Comparison of ENCODE assay signal across 23 mouse cellular contexts in the genomic region with DNA sequence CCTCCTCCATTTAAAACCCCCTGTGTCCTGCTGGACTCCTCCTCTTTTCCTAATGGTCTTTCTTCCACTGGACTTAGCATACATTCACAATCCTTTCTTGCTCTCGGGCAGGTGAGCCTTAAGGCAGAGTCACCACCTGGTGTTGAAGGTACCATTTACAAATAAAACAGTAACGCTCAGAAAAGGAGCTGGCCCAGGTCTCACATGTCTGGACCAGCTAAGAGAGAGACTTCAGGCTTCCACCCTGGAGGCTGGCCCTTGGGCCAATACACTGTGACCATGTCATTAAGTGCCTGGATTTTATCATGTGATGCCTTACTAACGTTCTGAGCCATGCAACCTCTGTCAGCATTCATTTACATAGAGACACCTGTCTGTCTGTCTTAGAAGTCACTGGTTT.
DNase-seq lines count a peak whose midpoint lies in the region; ATAC-seq lines count a peak whose summit lies in the region.
"Had no signal": no experiment of that assay in that cellular context is flagged by ENCODE, and none has a peak within 500 bp of the region (broad histone marks: within the 10 kb centered on the region; RNA-seq: fewer than 3 reads in every experiment).

No protein-coding gene starts in this region.

- H3K4me2 ChIP-seq in forebrain, embryonic 12.5 days, result no peak overlapping the region
- no peak overlapping the region for H3K4me2 ChIP-seq in hindbrain, embryonic 15.5 days
- H3K4me2 ChIP-seq in hindbrain, embryonic 12.5 days (replicated peaks), result no peak overlapping the region
- H3K4me2 ChIP-seq in neural tube, embryonic 14.5 days (ENCODE audit: low read depth, low read length), result no peak overlapping the region
- no peak overlapping the region for H3K4me2 ChIP-seq in neural tube, embryonic 15.5 days
- H3K4me2 ChIP-seq: forebrain, embryonic 15.5 days; heart, embryonic 13.5 days; intestine, embryonic 15.5 days; limb, embryonic 12.5 days; liver, embryonic 15.5 days; lung, embryonic 14.5 days had no signal

- H3K9me3 ChIP-seq in forebrain, embryonic 12.5 days, result no peaks in the 10 kb centered on the region
- H3K9me3 ChIP-seq in forebrain, embryonic 10.5 days, result no peaks in the 10 kb centered on the region
- H3K9me3 ChIP-seq in hindbrain, embryonic 15.5 days, result no peaks in the 10 kb centered on the region
- H3K9me3 ChIP-seq in hindbrain, embryonic 12.5 days (replicated peaks), result no peaks in the 10 kb centered on the region
- no peaks in the 10 kb centered on the region for H3K9me3 ChIP-seq in neural tube, embryonic 14.5 days (ENCODE audit: control insufficient read depth, low read length)
- H3K9me3 ChIP-seq in neural tube, embryonic 15.5 days (replicated peaks), result no peaks in the 10 kb centered on the region
- H3K9me3 ChIP-seq: forebrain, embryonic 15.5 days; heart, embryonic 13.5 days; intestine, embryonic 15.5 days; limb, embryonic 12.5 days; liver, embryonic 15.5 days had no signal

- WGBS in forebrain, embryonic 12.5 days, result 81% methylated on average over 3 of the region's 3 CpGs
- WGBS in forebrain, embryonic 10.5 days, result 85% methylated on average over 3 of the region's 3 CpGs
- 78% methylated on average over 3 of the region's 3 CpGs for WGBS in hindbrain, embryonic 15.5 days
- 77% methylated on average over 3 of the region's 3 CpGs for WGBS in hindbrain, embryonic 12.5 days
- 80% methylated on average over 3 of the region's 3 CpGs for WGBS in neural tube, embryonic 14.5 days
- 82% methylated on average over 3 of the region's 3 CpGs for WGBS in neural tube, embryonic 15.5 days

- H3K4me1 ChIP-seq in forebrain, embryonic 12.5 days, result peaks cover 7% of the 10 kb centered on the region; the same call in 1 of the 2 replicates
- peaks cover 11% of the 10 kb centered on the region for H3K4me1 ChIP-seq in forebrain, embryonic 10.5 days
- H3K4me1 ChIP-seq in hindbrain, embryonic 15.5 days (replicated peaks), result peaks cover 7% of the 10 kb centered on the region
- H3K4me1 ChIP-seq in hindbrain, embryonic 12.5 days, result peaks cover 2% of the 10 kb centered on the region; the same call in 1 of the 2 replicates
- no peaks in the 10 kb centered on the region for H3K4me1 ChIP-seq in neural tube, embryonic 14.5 days (ENCODE audit: control insufficient read depth, insufficient read depth, low read length)
- H3K4me1 ChIP-seq in neural tube, embryonic 15.5 days, result no peaks in the 10 kb centered on the region
- H3K4me1 ChIP-seq: forebrain, embryonic 15.5 days; intestine, embryonic 15.5 days; liver, embryonic 15.5 days had no signal

- H3K9ac ChIP-seq in forebrain, embryonic 12.5 days, result no peak overlapping the region
- no peak overlapping the region for H3K9ac ChIP-seq in hindbrain, embryonic 15.5 days
- H3K9ac ChIP-seq in hindbrain, embryonic 12.5 days, result no peak overlapping the region
- H3K9ac ChIP-seq in neural tube, embryonic 14.5 days (replicated peaks; ENCODE audit: low read depth, low read length), result no peak overlapping the region
- no peak overlapping the region for H3K9ac ChIP-seq in neural tube, embryonic 15.5 days (replicated peaks)
- H3K9ac ChIP-seq: forebrain, embryonic 15.5 days; heart, embryonic 13.5 days; intestine, embryonic 15.5 days; limb, embryonic 12.5 days; liver, embryonic 15.5 days; lung, embryonic 14.5 days had no signal

- H3K27ac ChIP-seq in forebrain, embryonic 12.5 days, result no peak overlapping the region
- H3K27ac ChIP-seq in forebrain, embryonic 10.5 days, result no peak overlapping the region
- no peak overlapping the region for H3K27ac ChIP-seq in hindbrain, embryonic 15.5 days (replicated peaks)
- H3K27ac ChIP-seq in hindbrain, embryonic 12.5 days, result no peak overlapping the region
- H3K27ac ChIP-seq in neural tube, embryonic 14.5 days (ENCODE audit: low read depth, low read length), result no peak overlapping the region
- no peak overlapping the region for H3K27ac ChIP-seq in neural tube, embryonic 15.5 days (replicated peaks)
- H3K27ac ChIP-seq: forebrain, embryonic 15.5 days; heart, adult 2 months; heart, embryonic 13.5 days; intestine, embryonic 15.5 days; limb, embryonic 12.5 days; liver, embryonic 15.5 days had no signal

- 0 out of 2 replicates have a peak, but pooled peaks have one; percentile 33 for ATAC-seq in forebrain, embryonic 12.5 days (ENCODE audit: low FRiP score)
- ATAC-seq in hindbrain, embryonic 15.5 days (ENCODE audit: low FRiP score, low read depth), result peak; percentile 20; the same call in 1 of the 2 replicates
- ATAC-seq in hindbrain, embryonic 12.5 days (ENCODE audit: low FRiP score), result no peak
- peak; percentile 38; the same call in 1 of the 2 replicates for ATAC-seq in neural tube, embryonic 14.5 days (ENCODE audit: low read depth)
- no peak for ATAC-seq in neural tube, embryonic 15.5 days (ENCODE audit: low FRiP score)
- ATAC-seq: intestine, embryonic 15.5 days had no signal

- H3K36me3 ChIP-seq in forebrain, embryonic 12.5 days (replicated peaks), result no peaks in the 10 kb centered on the region
- no peaks in the 10 kb centered on the region for H3K36me3 ChIP-seq in forebrain, embryonic 10.5 days (replicated peaks)
- H3K36me3 ChIP-seq in hindbrain, embryonic 15.5 days, result no peaks in the 10 kb centered on the region
- H3K36me3 ChIP-seq in hindbrain, embryonic 12.5 days, result no peaks in the 10 kb centered on the region
- no peaks in the 10 kb centered on the region for H3K36me3 ChIP-seq in neural tube, embryonic 14.5 days (ENCODE audit: control insufficient read depth, insufficient read depth, low read length)
- H3K36me3 ChIP-seq in neural tube, embryonic 15.5 days, result 0 out of 2 replicates have a peak, but pooled peaks cover 4% of the 10 kb centered on the region
- H3K36me3 ChIP-seq: forebrain, embryonic 15.5 days; intestine, embryonic 15.5 days; liver, embryonic 15.5 days had no signal

- no peak for DNase-seq in forebrain, embryonic 10.5 days (ENCODE audit: extremely low spot score, low spot score)
- no peak for DNase-seq in right cerebral cortex, postnatal 36 days (ENCODE audit: low spot score in 2 of 2)
- DNase-seq: adrenal gland, adult 8-10 months; cerebellum, adult 2 months; cerebellum, postnatal 14 days; heart, adult 2 months; heart, postnatal 10 days; kidney, adult 9 months; kidney, postnatal 14 days; lung, embryonic 14.5 days; lung, postnatal 14 days had no signal

- H3K4me3 ChIP-seq in forebrain, embryonic 12.5 days (replicated peaks), result no peak overlapping the region
- no peak overlapping the region for H3K4me3 ChIP-seq in forebrain, embryonic 10.5 days
- H3K4me3 ChIP-seq in hindbrain, embryonic 15.5 days, result no peak overlapping the region
- H3K4me3 ChIP-seq in hindbrain, embryonic 12.5 days, result no peak overlapping the region
- no peak overlapping the region for H3K4me3 ChIP-seq in neural tube, embryonic 14.5 days (ENCODE audit: low read depth, low read length)
- H3K4me3 ChIP-seq in neural tube, embryonic 15.5 days (replicated peaks), result no peak overlapping the region
- H3K4me3 ChIP-seq: erythroblast, embryonic 14.5 days; forebrain, embryonic 15.5 days; heart, adult 2 months; heart, embryonic 13.5 days; intestine, embryonic 15.5 days; limb, embryonic 12.5 days; liver, embryonic 15.5 days had no signal

- H3K27me3 ChIP-seq in forebrain, embryonic 12.5 days, result no peaks in the 10 kb centered on the region
- H3K27me3 ChIP-seq in forebrain, embryonic 10.5 days (ENCODE audit: poor library complexity, severe bottlenecking), result no peaks in the 10 kb centered on the region
- no peaks in the 10 kb centered on the region for H3K27me3 ChIP-seq in hindbrain, embryonic 15.5 days
- H3K27me3 ChIP-seq in hindbrain, embryonic 12.5 days, result no peaks in the 10 kb centered on the region
- H3K27me3 ChIP-seq in neural tube, embryonic 14.5 days (ENCODE audit: control insufficient read depth, insufficient read depth, low read length), result no peaks in the 10 kb centered on the region
- H3K27me3 ChIP-seq in neural tube, embryonic 15.5 days (replicated peaks), result no peaks in the 10 kb centered on the region
- H3K27me3 ChIP-seq: CH12.LX; forebrain, embryonic 15.5 days; heart, embryonic 13.5 days; intestine, embryonic 15.5 days; limb, embryonic 12.5 days; liver, embryonic 15.5 days had no signal

Comparison
In these comparisons a context has a peak if more than half of its experiments do, and no peak if none do; other contexts are left out.
1. ATAC-seq: peak in forebrain, embryonic 12.5 days (single experiment), hindbrain, embryonic 15.5 days (single experiment) and neural tube, embryonic 14.5 days (single experiment); none in hindbrain, embryonic 12.5 days (single experiment) and neural tube, embryonic 15.5 days (single experiment).